Mouse (Mus musculus): ENCODE results near the gene B4galt3. TPM values are rescaled to one million over a fixed set of nuclear protein-coding genes. Genes with fewer than 3 reads are reported as not detected.
"Not testable (repeated sequence)": the region's sequence is repeated elsewhere in the genome, so short reads cannot be mapped to it uniquely, and the experiment has no call there.

Gene B4galt3
- total RNA-seq, 2 experiments from 2014 or later: 19.5 to 25.7 TPM

GRCm38 (mm10) chr1:171281528-171281923 is 11.4 kb downstream of the B4galt3 start:
- DNase-seq: peak; percentile 85 to 88
- intact Hi-C loops (cut with DNase I): loop anchor here (5.0 kb wide), 1 partner anchor 39 kb away; no protein-coding TSS in a partner anchor

GRCm38 (mm10) chr1:171282086-171282805 is 12.1 kb downstream of the B4galt3 start:
- intact Hi-C loops (cut with DNase I): loop anchor here (2.0 to 5.0 kb wide), 2 partner anchors 40 to 57 kb away; partner anchors contain the start of gene Apoa2
- peak in 1 of 2 experiments; percentile 1 for DNase-seq

GRCm38 (mm10) chr1:171283188-171284160 is 13.3 kb downstream of the B4galt3 start:
- intact Hi-C loops (cut with DNase I): loop anchor here (2.0 to 5.0 kb wide), 2 partner anchors 41 to 59 kb away; partner anchors contain the start of gene Apoa2
- no peak for DNase-seq

- intact Hi-C loops (cut with DNase I): loop anchor here (5.0 kb wide), 1 partner anchor 42 kb away; no protein-coding TSS in a partner anchor
- DNase-seq: no peak
Observed at GRCm38 (mm10) chr1:171284491-171284890, 14.4 kb downstream of the B4galt3 start.

GRCm38 (mm10) chr1:171285096-171285892 is 15.2 kb downstream of the B4galt3 start:
- DNase-seq: no peak
- intact Hi-C loops (cut with DNase I): no loop called here

GRCm38 (mm10) chr1:171286517-171286916 is 16.4 kb downstream of the B4galt3 start:
- intact Hi-C loops (cut with DNase I): no loop called here

GRCm38 (mm10) chr1:171287136-171288081 is 17.3 kb downstream of the B4galt3 start, which contains the start of gene Usp21:
Gene Usp21, minus strand, starts transcription at chr1:171287991.
- DNase-seq: peak; percentile 95 to 97
- intact Hi-C loops (cut with DNase I): no loop called here

More at GRCm38 (mm10) chr1:171286517-171286916, 16.4 kb downstream of the B4galt3 start:
- DNase-seq: no peak

GRCm38 (mm10) chr1:171288328-171288727 is 18.2 kb downstream of the B4galt3 start:
- no peak for DNase-seq
- intact Hi-C loops (cut with DNase I): no loop called here

GRCm38 (mm10) chr1:171293351-171293750 is 23.2 kb downstream of the B4galt3 start:
- DNase-seq: no peak
- intact Hi-C loops (cut with DNase I): no loop called here

GRCm38 (mm10) chr1:171293906-171294297 is 23.8 kb downstream of the B4galt3 start:
- intact Hi-C loops (cut with DNase I): no loop called here
- no peak for DNase-seq

- peak; percentile 79 to 81 for DNase-seq
- intact Hi-C loops (cut with DNase I): no loop called here
Observed at GRCm38 (mm10) chr1:171294298-171295062, 24.4 kb downstream of the B4galt3 start, which contains the start of gene Ufc1. Gene Ufc1, minus strand, starts transcription at chr1:171295024.

GRCm38 (mm10) chr1:171295063-171295402 is 24.9 kb downstream of the B4galt3 start:
- intact Hi-C loops (cut with DNase I): no loop called here

GRCm38 (mm10) chr1:171298226-171298625 is 28.1 kb downstream of the B4galt3 start:
- intact Hi-C loops (cut with DNase I): no loop called here
- DNase-seq: no peak

More at GRCm38 (mm10) chr1:171295063-171295402, 24.9 kb downstream of the B4galt3 start:
- no peak for DNase-seq

GRCm38 (mm10) chr1:171306157-171306556 is 36.0 kb downstream of the B4galt3 start:
- intact Hi-C loops (cut with DNase I): not testable (repeated sequence)

GRCm38 (mm10) chr1:171309321-171309720 is 39.2 kb downstream of the B4galt3 start:
- no peak for DNase-seq
- intact Hi-C loops (cut with DNase I): no loop called here

More at GRCm38 (mm10) chr1:171306157-171306556, 36.0 kb downstream of the B4galt3 start:
- DNase-seq: not testable (repeated sequence)

- DNase-seq: no peak
- intact Hi-C loops (cut with DNase I): no loop called here
Observed at GRCm38 (mm10) chr1:171319748-171320147, 49.6 kb downstream of the B4galt3 start.

GRCm38 (mm10) chr1:171320151-171320550 is 50.0 kb downstream of the B4galt3 start:
- DNase-seq: no peak
- intact Hi-C loops (cut with DNase I): no loop called here

GRCm38 (mm10) chr1:171321415-171321814 is 51.3 kb downstream of the B4galt3 start:
- intact Hi-C loops (cut with DNase I): no loop called here
- peak in 1 of 2 experiments; percentile 38 for DNase-seq

Measured in heart, postnatal 14 days (tissue).